Mouse (Mus musculus): ENCODE data around the gene Lfng. TPM values are rescaled to one million over a fixed set of nuclear protein-coding genes. Genes with fewer than 3 reads are reported as not detected.

Gene Lfng
- polyA plus RNA-seq, 1 experiment from 2014 or later, result 7.1 TPM

GRCm38 (mm10) chr5:140644263-140644662 lies 37.1 kb downstream of the Lfng start:
- 86% methylated on average over 6 of the region's 6 CpGs for WGBS
- ATAC-seq, result no peak
- H3K9ac ChIP-seq (ENCODE audit: low read depth, low read length), result no peak overlapping the region
- H3K36me3 ChIP-seq (ENCODE audit: control insufficient read depth, insufficient read depth), result peaks cover 11% of the 10 kb centered on the region; the same call in 1 of the 2 replicates
- no peak overlapping the region for H3K4me2 ChIP-seq (replicated peaks; ENCODE audit: low read depth)
- H3K4me3 ChIP-seq (ENCODE audit: low read depth, low read length), result no peak overlapping the region
- H3K27ac ChIP-seq (ENCODE audit: low read depth, low read length), result no peak overlapping the region
- no peaks in the 10 kb centered on the region for H3K9me3 ChIP-seq (ENCODE audit: control insufficient read depth)
- peak; percentile 55 for TF ChIP-seq CTCF (IDR thresholded peaks at IDR 0.05; ENCODE audit: low read depth)
- no peaks in the 10 kb centered on the region for H3K27me3 ChIP-seq (replicated peaks; ENCODE audit: control insufficient read depth, insufficient read depth, low read length)
- H3K4me1 ChIP-seq (replicated peaks; ENCODE audit: control insufficient read depth, insufficient read depth, low read length), result peaks cover 5% of the 10 kb centered on the region; the same call in 1 of the 2 replicates

- Histone ChIP-seq H3K27ac (ENCODE audit: low read depth, low read length) (no peak overlapping the region), H3K27me3 (replicated peaks; ENCODE audit: control insufficient read depth, insufficient read depth, low read length) (no peaks in the 10 kb centered on the region), H3K36me3 (ENCODE audit: control insufficient read depth, insufficient read depth) (peaks cover 11% of the 10 kb centered on the region; the same call in 1 of the 2 replicates), H3K4me2 (replicated peaks; ENCODE audit: low read depth) (no peak overlapping the region), H3K9me3 (ENCODE audit: control insufficient read depth) (no peaks in the 10 kb centered on the region), H3K4me1 (replicated peaks; ENCODE audit: control insufficient read depth, insufficient read depth, low read length) (peaks cover 5% of the 10 kb centered on the region; the same call in 1 of the 2 replicates), H3K4me3 (ENCODE audit: low read depth, low read length) (no peak overlapping the region), H3K9ac (ENCODE audit: low read depth, low read length) (no peak overlapping the region)
- WGBS, result 68% methylated on average over 15 of the region's 15 CpGs
- ATAC-seq, result no peak
- no peak for TF ChIP-seq CTCF (IDR thresholded peaks at IDR 0.05; ENCODE audit: low read depth)
Measured at GRCm38 (mm10) chr5:140644702-140645201, 37.6 kb downstream of the Lfng start.

- Histone ChIP-seq H3K27ac (ENCODE audit: low read depth, low read length) (no peak overlapping the region), H3K4me3 (ENCODE audit: low read depth, low read length) (no peak overlapping the region), H3K9ac (ENCODE audit: low read depth, low read length) (no peak overlapping the region), H3K27me3 (replicated peaks; ENCODE audit: control insufficient read depth, insufficient read depth, low read length) (no peaks in the 10 kb centered on the region), H3K4me1 (replicated peaks; ENCODE audit: control insufficient read depth, insufficient read depth, low read length) (peaks cover 5% of the 10 kb centered on the region; the same call in 1 of the 2 replicates), H3K36me3 (ENCODE audit: control insufficient read depth, insufficient read depth) (peaks cover 11% of the 10 kb centered on the region; the same call in 1 of the 2 replicates), H3K9me3 (ENCODE audit: control insufficient read depth) (no peaks in the 10 kb centered on the region), H3K4me2 (replicated peaks; ENCODE audit: low read depth) (no peak overlapping the region)
- no peak for TF ChIP-seq CTCF (IDR thresholded peaks at IDR 0.05; ENCODE audit: low read depth)
- 73% methylated on average over 4 of the region's 4 CpGs for whole genome bisulfite sequencing
- no peak for ATAC-seq
Measured at GRCm38 (mm10) chr5:140645454-140645853, 38.3 kb downstream of the Lfng start.

- ATAC-seq, result no peak
- Histone ChIP-seq H3K9ac (ENCODE audit: low read depth, low read length) (no peak overlapping the region), H3K36me3 (ENCODE audit: control insufficient read depth, insufficient read depth) (peaks cover 10% of the 10 kb centered on the region; the same call in 1 of the 2 replicates), H3K9me3 (ENCODE audit: control insufficient read depth) (no peaks in the 10 kb centered on the region), H3K27me3 (replicated peaks; ENCODE audit: control insufficient read depth, insufficient read depth, low read length) (no peaks in the 10 kb centered on the region), H3K4me3 (ENCODE audit: low read depth, low read length) (no peak overlapping the region), H3K4me1 (replicated peaks; ENCODE audit: control insufficient read depth, insufficient read depth, low read length) (peaks cover 5% of the 10 kb centered on the region; the same call in 1 of the 2 replicates), H3K4me2 (replicated peaks; ENCODE audit: low read depth) (peak overlapping the region; percentile 91; the same call in 1 of the 2 replicates), H3K27ac (ENCODE audit: low read depth, low read length) (no peak overlapping the region)
- 92% methylated on average over 6 of the region's 6 CpGs for WGBS
- no peak for TF ChIP-seq CTCF (IDR thresholded peaks at IDR 0.05; ENCODE audit: low read depth)
Measured at GRCm38 (mm10) chr5:140646171-140646570, 39.1 kb downstream of the Lfng start.

GRCm38 (mm10) chr5:140647031-140647760 lies 40.1 kb downstream of the Lfng start:
- no peak for TF ChIP-seq CTCF (IDR thresholded peaks at IDR 0.05; ENCODE audit: low read depth)

DNA sequence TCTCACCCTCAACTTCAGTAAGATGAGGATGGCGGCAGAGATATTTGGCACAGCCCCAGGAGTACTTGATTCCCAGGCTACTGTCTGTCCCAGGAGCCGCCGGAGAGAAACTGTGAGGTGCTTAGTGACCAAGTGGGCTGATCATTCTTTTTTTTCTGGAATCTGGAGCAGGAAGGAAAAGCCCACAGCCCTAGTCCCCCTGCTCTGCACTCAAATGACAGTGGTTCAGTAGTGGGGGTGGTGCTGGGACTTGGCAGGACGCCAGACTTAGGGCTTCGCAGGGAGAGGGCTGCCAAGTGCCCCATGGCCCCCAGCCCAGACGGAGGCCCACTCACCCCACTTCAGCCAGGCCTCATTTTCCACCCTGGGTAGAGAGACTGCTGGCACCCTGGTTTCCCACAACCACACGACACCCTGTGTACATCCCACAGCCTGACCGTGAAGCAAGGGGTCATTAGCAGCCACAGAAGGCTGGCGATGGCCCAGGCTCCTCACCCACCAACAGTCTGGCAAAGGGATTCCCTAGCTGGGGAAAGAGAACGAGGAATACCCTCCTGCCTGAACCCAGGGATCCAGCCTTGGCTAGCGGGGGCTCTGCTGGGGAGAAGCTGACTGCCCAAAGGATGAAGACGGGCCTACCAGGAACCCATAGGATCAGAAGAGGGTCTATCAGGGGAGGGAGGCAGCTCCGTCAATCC lies 40.9 kb downstream of the Lfng start:
- TF ChIP-seq CTCF (IDR thresholded peaks at IDR 0.05; ENCODE audit: low read depth), result no peak
- WGBS, result under 1% methylated on average over 13 of the region's 13 CpGs
- no peak for ATAC-seq

More at GRCm38 (mm10) chr5:140647031-140647760, 40.1 kb downstream of the Lfng start:
- H3K4me3 ChIP-seq (ENCODE audit: low read depth, low read length), result peak overlapping the region; percentile 90
- WGBS, result 56% methylated on average over 13 of the region's 13 CpGs
- no peaks in the 10 kb centered on the region for H3K9me3 ChIP-seq (ENCODE audit: control insufficient read depth)
- ATAC-seq, result no peak
- H3K36me3 ChIP-seq (ENCODE audit: control insufficient read depth, insufficient read depth), result peaks cover 7% of the 10 kb centered on the region; the same call in 1 of the 2 replicates
- H3K4me2 ChIP-seq (replicated peaks; ENCODE audit: low read depth), result peak overlapping the region; percentile 91
- H3K4me1 ChIP-seq (replicated peaks; ENCODE audit: control insufficient read depth, insufficient read depth, low read length), result peaks cover 5% of the 10 kb centered on the region; the same call in 1 of the 2 replicates
- no peaks in the 10 kb centered on the region for H3K27me3 ChIP-seq (replicated peaks; ENCODE audit: control insufficient read depth, insufficient read depth, low read length)
- peak overlapping the region; percentile 92 for H3K9ac ChIP-seq (ENCODE audit: low read depth, low read length)
- peak overlapping the region; percentile 83; the same call in 1 of the 2 replicates for H3K27ac ChIP-seq (ENCODE audit: low read depth, low read length)

More for the DNA sequence above, 40.9 kb downstream of the Lfng start:
- Histone ChIP-seq H3K27me3 (replicated peaks; ENCODE audit: control insufficient read depth, insufficient read depth, low read length) (no peaks in the 10 kb centered on the region), H3K4me1 (replicated peaks; ENCODE audit: control insufficient read depth, insufficient read depth, low read length) (peaks cover 8% of the 10 kb centered on the region; the same call in 1 of the 2 replicates), H3K9ac (ENCODE audit: low read depth, low read length) (peak overlapping the region; percentile 92), H3K27ac (ENCODE audit: low read depth, low read length) (peak overlapping the region; percentile 83), H3K36me3 (ENCODE audit: control insufficient read depth, insufficient read depth) (peaks cover 7% of the 10 kb centered on the region; the same call in 1 of the 2 replicates), H3K9me3 (ENCODE audit: control insufficient read depth) (no peaks in the 10 kb centered on the region), H3K4me3 (ENCODE audit: low read depth, low read length) (peak overlapping the region; percentile 90), H3K4me2 (replicated peaks; ENCODE audit: low read depth) (peak overlapping the region; percentile 91)

Measured in intestine, postnatal 0 days (tissue).